Mouse (Mus musculus): ENCODE measurements at regions not wholly inside any gene's neighbourhood (a gene's known extent, or its start where the extent isn't known, plus 50 kb on each side); places are given as distances from the start of the nearest gene placed in this dataset.

- DNase-seq (ENCODE audit: low spot score), result no peak
Observed at GRCm38 (mm10) chr13:60299076-60299475, 121.9 kb upstream of the Gas1 start.

- no peak for DNase-seq (ENCODE audit: low spot score)
Observed at GRCm38 (mm10) chr13:60303561-60303960, 126.4 kb upstream of the Gas1 start.

- DNase-seq (ENCODE audit: low spot score), result no peak
Observed at GRCm38 (mm10) chr13:60305028-60305810, 128.1 kb upstream of the Gas1 start.

GRCm38 (mm10) chr13:60308062-60308801, 131.1 kb upstream of the Gas1 start:
- DNase-seq (ENCODE audit: low spot score), result no peak

DNA sequence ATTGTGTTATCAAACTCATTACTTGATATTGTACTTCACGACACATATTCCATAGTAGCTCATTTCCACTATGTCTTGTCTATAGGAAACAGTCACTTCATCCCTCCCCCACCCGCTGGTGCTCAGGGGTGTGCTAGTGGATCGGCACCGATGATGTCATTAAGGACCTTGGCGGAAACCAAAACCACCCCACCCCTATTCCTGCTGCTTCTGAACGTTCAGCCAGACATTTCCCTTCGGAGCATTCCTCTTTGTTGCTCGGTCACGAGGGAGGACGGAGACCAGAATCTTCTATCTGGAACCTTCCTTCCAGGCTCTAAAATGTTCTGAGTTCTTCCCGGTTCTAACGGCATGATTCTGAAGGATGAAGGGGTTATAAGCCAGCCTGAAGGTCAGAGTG, 132.3 kb upstream of the Gas1 start:
- DNase-seq (ENCODE audit: low spot score), result no peak

- peak; percentile 23 for DNase-seq (ENCODE audit: low spot score)
Observed at GRCm38 (mm10) chr13:60309926-60310325, 132.8 kb upstream of the Gas1 start.

DNA sequence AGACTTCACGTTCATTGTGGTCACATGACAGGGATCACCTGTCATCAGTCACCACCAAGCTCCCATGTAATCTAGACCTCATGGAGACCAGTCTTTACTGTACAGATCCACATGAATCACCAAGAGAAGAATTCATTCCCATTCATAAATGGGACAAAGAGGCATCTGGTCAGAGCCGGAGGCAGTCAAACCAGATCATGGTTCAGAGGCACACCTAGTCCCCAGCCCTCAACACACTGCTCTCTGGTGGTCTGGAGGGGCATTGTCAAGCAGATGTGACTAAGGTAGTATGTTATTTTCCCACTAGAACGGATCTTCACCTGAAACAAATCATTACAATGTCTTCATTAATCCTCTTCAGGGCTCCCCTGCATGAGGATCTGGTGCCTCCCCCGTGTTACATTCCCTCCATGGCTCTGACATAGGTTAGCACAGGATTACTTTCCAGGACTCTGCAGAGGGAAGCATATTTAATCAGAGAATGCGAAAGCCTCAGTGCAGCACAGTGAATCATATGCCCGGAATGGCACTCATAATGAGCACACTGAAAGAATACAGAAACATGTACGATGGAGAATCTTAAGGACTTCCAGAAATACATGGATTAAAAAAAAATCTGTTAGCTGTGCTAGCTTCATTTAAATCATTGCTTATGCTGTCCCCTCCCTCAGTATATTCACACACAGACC, 135.4 kb upstream of the Gas1 start:
- DNase-seq (ENCODE audit: low spot score), result no peak

DNA sequence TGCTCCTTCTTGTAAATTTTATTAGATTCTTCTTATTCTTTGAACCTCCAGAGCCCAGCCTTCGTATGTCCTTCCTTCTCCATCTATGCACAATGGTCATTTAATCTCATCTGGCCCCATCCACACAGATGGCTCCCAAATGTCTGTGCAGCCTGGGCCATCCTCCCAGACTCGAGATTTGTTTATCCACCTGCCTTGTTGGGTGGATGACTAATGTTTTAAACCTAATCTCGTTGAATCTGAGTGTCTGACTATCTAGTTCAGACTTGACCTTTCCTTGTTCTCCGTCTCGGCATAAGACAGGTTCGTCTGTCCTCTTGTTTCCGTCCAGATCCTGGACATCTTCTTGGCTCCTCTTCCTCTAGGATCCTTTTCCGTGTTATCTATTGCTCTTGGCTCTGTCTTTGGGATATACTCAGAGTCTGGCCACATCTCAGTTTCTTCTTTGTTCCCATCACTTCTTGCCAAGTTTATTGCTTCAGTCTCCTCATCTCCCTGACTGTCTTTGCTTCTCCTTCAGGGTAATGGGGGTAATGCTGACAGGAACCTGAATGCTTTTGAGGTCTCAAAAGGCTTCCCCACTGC, 141.4 kb upstream of the Gas1 start:
- no peak for DNase-seq (ENCODE audit: low spot score)

DNA sequence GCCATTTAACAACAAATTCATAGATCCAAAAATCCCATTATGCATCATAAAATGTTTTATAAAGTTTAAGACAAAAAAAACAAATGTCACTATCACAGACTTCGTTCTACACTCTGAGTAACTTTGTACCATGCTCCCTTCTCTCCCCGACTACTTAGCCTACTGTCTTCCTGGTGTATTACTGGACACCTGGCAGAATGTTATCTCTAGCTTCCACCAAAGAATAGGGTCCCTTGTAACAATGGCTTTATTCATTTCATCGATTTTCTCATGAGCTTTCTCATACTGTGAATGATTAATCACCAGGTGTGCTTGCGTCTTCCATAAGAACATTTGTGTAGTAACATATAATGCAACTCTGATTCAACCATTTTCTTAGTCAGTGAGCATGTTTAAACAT, 142.1 kb upstream of the Gas1 start:
- DNase-seq (ENCODE audit: low spot score), result no peak

DNA sequence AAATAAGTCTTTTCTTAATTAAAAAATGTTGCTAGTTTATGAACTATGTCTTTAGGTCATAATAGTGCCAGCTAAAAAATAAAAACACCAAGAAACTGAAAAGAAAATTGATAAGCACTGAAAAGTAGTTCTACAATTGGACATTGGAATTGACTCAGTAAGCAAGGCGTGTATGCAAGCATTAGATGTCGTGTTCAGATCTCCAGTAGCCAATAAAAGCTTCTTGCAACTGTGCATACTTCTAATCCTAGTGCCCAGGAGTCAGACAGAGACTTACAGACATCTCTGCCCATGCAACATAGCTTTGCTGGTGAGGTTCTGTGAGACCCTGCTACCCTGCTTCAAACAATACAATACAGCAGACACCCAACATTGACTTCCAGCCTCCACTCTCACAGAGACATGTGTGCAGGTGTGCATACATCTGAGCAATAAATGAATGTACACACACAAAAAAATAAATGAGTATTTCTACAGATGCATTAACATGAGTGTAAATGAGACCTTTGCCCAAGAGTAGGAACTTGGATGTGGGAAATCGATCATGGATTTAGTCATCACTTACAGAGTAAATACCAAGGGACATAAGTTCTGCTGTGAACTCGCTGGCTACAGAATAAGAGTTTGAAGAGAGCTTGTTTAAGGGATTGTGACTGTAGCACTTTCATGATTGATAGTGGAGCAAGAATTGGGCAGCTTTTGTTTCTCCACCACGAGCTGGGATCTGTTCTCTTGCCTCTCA, 142.9 kb upstream of the Gas1 start:
- no peak for DNase-seq (ENCODE audit: low spot score)

GRCm38 (mm10) chr13:60322579-60322978, 145.4 kb upstream of the Gas1 start:
- DNase-seq (ENCODE audit: low spot score), result no peak

GRCm38 (mm10) chr13:60330475-60331258, 153.5 kb upstream of the Gas1 start:
- no peak for DNase-seq (ENCODE audit: low spot score)

- DNase-seq (ENCODE audit: low spot score), result no peak
Observed at GRCm38 (mm10) chr13:60336196-60336595, 159.0 kb upstream of the Gas1 start.

DNA sequence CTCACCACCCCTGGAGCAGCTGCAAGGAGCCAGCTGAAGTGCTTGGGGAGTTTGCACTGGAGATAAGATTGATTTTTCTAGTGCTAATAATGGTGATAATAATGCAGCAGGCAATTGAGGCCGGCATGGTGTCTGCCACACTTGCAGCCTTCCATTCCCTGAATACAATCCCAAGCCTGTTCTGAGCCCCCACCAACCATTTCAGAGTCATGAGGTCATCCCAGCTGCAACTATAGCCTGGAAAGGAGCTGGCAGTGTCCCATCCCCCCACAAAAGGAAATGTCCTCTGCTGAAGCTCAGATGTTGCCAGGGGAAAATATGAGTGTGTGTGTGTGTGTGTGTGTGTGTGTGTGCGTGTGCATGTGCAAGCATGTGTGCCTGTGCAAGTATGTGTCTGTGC, 160.2 kb upstream of the Gas1 start:
- no peak for DNase-seq (ENCODE audit: low spot score)

DNA sequence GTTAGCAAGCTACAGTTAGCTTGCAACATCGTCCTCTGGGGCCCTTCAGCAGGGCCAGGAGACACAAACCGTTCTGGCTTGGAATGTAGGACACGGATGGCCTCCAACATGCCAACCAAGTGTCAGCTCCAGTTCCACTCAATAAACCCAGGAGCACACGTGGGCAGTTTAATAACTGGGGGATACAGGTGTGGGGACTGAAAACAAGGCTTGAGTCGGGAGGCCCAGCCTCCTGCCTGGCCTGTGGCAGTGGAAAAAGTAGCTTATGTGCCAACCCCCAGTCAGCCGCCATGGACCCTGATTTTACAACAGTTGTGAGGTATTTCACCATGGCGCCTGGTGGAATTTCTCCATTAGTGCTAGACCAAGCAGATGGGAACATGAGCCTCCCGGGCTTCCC, 160.9 kb upstream of the Gas1 start:
- DNase-seq (ENCODE audit: low spot score), result no peak

DNA sequence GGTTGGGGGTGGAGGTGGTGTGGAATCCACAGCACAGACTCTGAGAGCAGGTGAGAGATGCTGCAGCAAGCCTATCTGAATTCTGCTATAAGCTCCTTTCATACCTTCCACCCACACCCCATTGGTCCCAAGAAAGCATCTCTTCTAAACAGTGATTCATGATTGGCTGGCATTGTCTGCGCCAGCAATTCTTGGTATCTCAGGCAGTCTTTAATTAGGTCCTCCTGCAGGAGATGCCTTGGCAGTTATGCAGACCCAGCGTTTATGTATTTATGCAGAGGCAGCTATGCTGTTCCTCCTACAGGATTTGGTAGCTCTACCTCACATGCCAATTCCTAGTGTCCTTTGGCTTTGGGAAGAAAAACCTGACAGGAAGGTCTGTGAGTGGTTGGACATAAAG, 162.9 kb upstream of the Gas1 start:
- no peak for DNase-seq (ENCODE audit: low spot score)

DNA sequence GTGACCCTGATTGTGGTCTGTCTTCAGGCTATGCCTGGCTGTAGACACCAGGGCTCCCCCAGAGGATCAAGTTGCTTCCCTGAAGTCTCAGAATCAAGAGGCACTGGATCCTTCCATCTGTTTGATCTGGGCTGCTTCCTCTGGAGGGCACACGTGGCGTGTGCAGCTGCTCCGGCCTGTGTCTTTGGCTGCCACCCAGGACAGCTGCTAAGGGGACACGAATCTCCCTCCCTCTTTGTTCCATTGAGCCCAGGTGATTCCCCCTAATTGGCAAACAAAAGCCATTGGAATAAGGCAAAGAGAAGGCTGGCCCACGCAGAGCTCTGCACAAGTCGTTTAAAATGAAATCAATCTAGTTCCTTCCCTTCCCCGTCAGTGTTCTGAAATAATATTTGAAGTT, 170.7 kb upstream of the Gas1 start:
- DNase-seq (ENCODE audit: low spot score), result no peak

DNA sequence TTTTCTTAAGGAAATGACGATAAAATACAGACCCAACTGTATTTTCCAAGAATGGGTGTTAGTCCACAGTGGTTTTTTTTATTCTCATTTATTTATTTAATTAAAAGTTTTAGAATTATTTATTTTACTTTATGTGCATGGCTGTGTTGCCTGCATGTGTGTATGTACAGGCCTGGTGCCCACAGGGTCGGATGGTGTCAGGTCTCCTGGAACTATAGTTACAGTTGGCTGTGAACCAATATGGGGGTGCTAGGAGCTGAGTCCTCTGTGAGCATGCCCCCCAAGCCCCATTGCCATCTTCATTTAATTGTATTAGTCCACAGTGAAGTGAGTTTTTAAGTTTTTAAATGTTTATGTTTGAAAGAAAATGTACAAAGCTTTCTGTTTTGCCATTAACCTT, 171.3 kb upstream of the Gas1 start:
- no peak for DNase-seq (ENCODE audit: low spot score)

- no peak for DNase-seq (ENCODE audit: low spot score)
Observed at GRCm38 (mm10) chr13:60355707-60356490, 178.7 kb upstream of the Gas1 start.

DNA sequence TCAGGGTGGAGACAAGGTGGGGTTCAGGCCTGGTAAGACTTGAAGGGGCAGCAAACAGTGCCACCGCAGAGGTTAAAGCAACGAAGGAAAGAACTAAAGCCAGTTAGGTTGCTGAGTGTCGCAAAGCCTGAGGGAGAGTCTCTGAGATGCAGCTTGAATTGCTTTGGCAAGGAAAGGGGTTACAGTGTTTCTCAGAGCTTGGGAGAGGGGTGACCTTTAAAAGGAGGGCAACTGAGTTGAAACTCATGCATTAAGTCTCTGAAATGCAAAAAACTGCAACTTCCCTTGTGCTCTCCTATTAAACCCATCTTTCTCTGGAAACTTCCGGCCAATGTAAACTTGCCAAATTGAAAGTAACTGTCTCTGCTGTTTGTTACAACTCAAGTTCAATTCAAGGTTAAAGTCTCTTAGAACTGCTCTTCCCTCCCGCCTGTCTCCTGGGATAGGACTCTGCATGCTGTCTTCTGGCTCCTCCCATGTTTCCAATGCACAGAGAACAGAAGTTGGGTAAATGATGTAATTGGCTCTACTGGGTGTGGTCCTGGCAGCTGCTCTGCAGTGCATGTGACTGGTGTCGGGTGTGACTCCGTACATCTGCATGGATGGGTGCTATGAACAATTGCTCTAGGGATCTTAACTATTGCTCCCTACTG, 181.4 kb upstream of the Gas1 start:
- DNase-seq (ENCODE audit: low spot score), result no peak
